Mouse (Mus musculus) megakaryocyte, embryonic 14.5 days (primary cell): ENCODE data around the gene Enox1.

ENCODE experiments used
- FLI1 ChIP-seq: IDR thresholded peaks from 2 replicates; pipeline ENCODE4 v1.6.1; 2012; ENCODE audit warnings: low read length, inconsistent platforms, mixed read lengths
- GATA1 ChIP-seq: IDR thresholded peaks from 3 replicates; pipeline ENCODE4 v1.6.1; 2012; ENCODE audit warnings: mixed read lengths, low read length, inconsistent platforms, borderline replicate concordance

GRCm38 (mm10) chr14:77239360-77239759 lies 82.8 kb downstream of the Enox1 start:
- TF ChIP-seq GATA1 (no peak), FLI1 (no peak)
